Mouse (Mus musculus): ENCODE data around the gene Dpy19l3.

Gene Dpy19l3

DNA sequence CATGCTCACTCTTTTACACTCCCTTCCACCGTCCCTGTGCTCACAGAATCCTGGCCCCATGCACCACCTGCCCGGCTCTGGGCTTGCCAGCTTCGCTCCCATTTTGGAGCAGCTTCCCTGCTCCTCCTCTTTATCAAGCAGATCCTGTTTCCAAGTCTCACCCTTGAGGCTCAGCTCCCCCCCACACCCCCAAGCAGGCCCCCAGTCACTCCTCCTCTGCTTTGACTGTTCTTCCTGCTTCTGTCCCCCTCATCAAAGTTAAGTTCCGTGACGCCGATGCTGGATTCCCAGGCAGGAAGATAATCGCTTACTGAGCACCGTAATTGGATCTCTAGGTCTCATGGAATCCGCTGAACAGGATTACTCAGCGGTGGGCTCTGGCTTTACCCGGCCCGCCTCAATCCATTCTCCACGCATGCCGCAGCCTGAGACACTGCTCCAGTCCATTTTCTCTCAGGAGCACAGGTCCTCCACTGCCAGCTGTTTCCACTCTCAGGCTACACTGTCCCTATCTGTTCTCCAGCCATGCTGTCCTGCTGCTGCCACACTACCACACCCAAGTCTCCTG, 6.8 kb downstream of the Dpy19l3 start:
- peak; percentile 42 for DNase-seq (ENCODE audit: low spot score)

DNA sequence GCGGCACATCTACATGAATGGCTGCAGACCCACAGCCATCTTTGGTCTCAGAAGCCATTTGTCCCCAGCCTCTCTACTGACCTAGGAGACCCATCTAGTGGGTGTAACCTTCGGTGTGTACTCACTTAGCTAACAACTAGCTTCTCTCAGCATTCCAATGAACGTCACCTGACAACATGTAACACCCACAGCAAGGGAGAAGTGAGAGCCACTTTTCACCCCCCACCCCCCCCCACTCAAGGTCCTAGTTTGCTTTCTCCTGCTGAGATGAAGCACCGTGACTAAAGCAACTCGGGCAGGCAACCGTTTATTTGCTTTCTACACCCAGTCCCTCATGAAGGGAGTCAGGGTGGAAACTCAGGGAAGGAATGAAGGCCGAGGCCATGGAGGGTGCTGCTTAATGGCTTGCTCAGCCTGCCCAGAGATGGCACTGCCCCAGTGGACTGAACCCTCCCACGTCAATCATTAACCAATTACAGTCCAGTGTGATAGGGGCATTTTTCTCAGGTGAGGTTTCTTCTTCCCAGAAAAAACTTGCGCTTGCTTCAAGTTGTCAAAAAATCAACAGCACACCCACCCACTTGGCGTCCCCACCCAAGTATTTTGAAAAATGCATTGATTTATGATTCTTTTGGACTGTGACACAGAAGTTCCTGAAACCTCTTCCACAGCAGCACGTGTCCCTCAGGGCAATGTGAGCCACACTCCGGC, 7.4 kb downstream of the Dpy19l3 start:
- no peak for DNase-seq (ENCODE audit: low spot score)

- peak; percentile 6 for DNase-seq (ENCODE audit: low spot score)
Measured at GRCm38 (mm10) chr7:35745281-35745702, 9.0 kb downstream of the Dpy19l3 start.

GRCm38 (mm10) chr7:35744771-35745170, 9.5 kb downstream of the Dpy19l3 start:
- DNase-seq (ENCODE audit: low spot score): no peak

GRCm38 (mm10) chr7:35742310-35742709, 11.9 kb downstream of the Dpy19l3 start:
- DNase-seq (ENCODE audit: low spot score): no peak

- DNase-seq (ENCODE audit: low spot score): no peak
Measured at GRCm38 (mm10) chr7:35741858-35742257, 12.4 kb downstream of the Dpy19l3 start.

GRCm38 (mm10) chr7:35740489-35741230, 13.6 kb downstream of the Dpy19l3 start:
- peak; percentile 56 for DNase-seq (ENCODE audit: low spot score)

- no peak for DNase-seq (ENCODE audit: low spot score)
Measured at GRCm38 (mm10) chr7:35738871-35739270, 15.4 kb downstream of the Dpy19l3 start.

DNA sequence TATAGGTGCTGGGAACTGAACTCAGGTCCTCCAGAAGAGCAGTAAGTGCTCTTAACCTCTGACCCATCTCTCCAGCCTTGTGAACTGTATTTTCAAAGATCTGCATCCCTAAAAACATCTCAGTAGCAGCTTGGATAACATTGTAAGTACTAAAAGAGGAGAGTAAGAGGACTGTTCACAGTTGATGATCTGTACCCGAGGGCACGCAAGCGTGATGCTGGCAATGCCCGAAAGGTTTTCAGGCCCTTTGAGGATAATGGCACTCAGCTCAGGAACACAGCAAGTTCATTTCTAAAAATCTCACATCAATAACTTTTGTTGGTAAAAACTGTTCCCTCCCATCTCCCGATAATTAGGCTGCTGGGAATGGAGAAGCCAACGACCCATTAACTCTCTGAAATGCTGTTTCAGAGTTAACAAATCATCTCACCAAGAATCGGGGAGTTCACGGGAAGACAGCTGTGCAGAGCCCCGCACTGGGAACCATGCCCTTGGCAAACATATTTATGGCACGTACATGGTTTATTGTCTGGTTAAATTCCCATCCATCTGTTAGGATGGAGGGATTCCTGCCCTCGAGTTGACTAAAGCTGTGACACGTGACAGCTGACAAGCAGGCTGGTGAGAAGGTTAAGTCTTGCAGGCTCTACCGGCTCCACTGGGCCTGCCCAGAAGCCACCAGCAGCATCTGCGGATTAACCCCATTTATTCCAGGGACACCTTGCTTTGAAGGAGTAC, 20.8 kb downstream of the Dpy19l3 start:
- no peak for DNase-seq (ENCODE audit: low spot score)

DNA sequence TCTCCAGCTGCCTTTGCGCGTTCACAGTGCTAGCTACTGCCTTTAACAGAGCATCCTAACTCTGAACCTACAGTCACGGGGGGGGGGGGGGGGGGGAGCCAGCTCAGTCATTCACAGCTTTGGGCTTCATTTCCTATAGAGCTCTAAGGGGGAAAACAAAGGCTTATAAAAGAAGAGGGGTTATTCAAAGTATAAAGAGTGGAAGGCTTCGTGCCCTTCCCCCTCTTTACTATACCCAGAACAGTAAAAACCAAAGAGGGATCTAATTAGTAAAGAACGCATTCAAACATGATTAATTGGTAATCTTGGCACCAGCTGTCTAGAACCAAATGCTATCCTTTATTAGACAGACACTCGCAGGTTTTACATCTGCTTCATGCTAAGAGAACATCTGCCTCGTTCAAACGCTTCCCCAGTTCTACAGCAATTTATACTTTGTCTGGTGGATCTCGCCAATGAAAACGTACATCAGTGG, 21.6 kb downstream of the Dpy19l3 start:
- DNase-seq (ENCODE audit: low spot score): no peak

DNA sequence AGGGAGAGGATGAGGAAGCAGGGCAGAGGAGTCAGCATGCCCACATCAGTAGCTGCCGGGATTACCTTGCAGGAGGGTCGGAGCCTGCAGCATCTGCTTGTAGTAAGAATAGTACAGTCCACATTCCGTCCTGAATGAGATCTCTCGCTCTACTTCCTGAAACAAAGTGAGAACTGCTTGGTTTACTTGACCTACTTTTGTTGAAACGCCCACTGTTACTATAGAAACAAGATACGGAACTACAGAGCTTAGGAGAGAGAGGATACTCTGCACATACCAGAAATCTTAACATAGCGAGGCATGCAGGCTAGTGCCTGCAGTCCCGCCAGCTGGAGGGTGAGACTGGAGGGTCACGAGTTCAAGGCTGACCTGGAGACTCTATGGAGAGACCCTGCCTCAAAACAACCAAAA, 24.6 kb downstream of the Dpy19l3 start:
- no peak for DNase-seq (ENCODE audit: low spot score)

- DNase-seq (ENCODE audit: low spot score): no peak
Measured at GRCm38 (mm10) chr7:35728376-35728775, 25.9 kb downstream of the Dpy19l3 start.

DNA sequence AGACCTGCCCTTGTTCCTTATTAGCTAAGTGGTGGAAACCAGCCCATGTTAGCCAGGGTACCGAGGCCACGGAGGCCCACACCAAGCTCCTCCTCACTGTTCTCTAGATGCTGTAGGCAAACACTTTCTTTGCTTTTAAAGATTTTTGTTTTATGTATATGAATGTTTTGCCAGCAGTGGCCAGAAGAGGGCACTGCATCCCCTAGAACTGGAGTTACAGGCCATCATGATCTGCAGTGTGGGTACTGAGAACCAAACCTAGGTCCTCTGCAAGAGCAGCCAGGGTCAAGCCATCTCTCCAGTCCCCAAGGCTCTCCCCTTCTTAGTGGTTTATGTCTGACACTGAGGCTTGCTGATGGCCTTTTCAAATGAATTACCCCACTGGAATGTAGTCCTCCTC, 31.2 kb downstream of the Dpy19l3 start:
- no peak for DNase-seq (ENCODE audit: low spot score)

- no peak for DNase-seq (ENCODE audit: low spot score)
Measured at GRCm38 (mm10) chr7:35718421-35719178, 35.7 kb downstream of the Dpy19l3 start.

GRCm38 (mm10) chr7:35710366-35710765, 43.9 kb downstream of the Dpy19l3 start:
- DNase-seq (ENCODE audit: low spot score): no peak

- peak; percentile 27 for DNase-seq (ENCODE audit: low spot score)
Measured at GRCm38 (mm10) chr7:35708101-35708500, 46.2 kb downstream of the Dpy19l3 start.

DNA sequence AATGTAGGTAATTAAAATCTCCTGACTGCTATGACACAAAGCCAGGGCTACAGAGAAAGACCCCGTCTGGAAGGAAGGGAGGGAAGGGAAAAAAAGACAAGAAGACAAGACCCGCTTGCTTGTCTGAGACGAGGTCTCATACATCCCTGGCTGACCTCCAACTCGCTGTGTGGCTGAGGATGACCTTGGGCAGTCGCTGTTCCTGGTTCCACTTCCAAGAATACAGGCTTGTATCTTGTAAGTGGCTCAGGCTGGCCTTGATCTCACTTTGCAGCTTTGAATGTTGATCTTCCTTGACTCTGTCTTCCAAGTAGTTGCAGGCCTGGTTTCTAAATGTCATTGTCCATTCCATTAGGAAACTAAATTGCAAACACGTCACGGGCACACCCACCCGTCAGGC, 55.2 kb downstream of the Dpy19l3 start:
- DNase-seq (ENCODE audit: low spot score): no peak

- DNase-seq (ENCODE audit: low spot score): no peak
Measured at GRCm38 (mm10) chr7:35698073-35698472, 56.2 kb downstream of the Dpy19l3 start.

DNA sequence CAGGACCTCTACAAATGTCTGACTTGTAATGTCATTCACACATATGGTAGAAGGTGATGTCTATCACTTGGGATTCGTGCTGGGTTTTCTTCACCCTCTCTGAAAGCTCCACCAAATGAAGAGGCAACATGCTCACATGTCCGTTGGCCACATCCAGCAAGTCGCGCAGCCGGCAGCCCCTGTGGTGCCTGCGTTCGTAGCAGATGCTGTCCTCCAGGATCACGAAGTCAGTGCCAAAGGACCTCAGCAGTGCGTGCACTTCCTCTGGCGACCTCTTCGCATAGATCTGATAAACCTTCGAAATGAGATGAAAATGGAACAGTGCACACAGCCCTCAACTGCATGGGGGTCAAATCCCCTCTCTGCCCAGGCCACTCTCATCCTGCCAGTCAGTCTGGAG, 61.6 kb downstream of the Dpy19l3 start:
- no peak for DNase-seq (ENCODE audit: low spot score)

DNA sequence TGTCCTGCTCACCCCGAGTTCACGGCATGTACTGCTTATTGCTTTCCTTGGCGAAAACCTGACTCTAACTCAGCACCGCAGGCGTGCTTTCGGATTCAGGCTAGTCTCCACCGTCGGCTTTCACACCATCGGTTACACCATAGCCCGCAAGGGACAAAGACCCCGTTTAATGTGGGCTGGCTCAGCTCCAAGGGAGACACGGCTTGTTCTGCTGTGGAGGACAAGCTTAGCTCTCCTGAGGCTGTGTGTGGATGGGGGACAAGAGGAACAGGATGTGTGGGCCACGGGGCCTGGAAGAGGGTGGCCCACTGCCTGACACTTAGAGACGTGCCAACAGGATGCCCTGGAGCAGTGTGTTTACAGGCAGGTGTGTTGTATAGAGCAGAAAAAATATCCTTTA, 62.1 kb downstream of the Dpy19l3 start:
- DNase-seq (ENCODE audit: low spot score): no peak

DNA sequence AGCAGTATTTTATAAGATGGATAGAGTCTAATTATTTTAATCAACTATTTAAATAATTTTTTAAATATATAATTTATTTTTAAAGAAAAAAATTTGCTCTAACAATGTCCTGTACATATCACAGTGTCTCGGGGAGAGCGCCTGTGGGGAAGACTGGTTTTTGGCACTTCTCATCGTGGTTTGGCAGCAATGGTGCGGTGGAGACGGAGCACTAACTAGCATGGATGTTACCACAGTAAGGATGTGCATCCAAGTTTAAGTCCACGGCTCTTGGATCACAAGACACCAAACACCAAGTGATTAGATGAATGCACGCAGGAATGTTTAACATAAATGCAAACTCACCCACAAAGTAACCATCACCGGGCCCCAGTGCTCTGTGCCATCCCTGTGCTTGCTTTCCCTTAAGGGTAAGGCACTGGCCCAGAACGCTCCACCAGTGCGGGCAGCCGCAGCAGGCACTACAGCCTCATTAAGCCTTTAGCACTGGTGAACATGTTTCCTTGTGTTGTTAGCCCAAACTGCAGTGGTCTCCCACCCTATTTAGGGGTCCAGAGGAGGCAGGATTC, 65.4 kb downstream of the Dpy19l3 start:
- no peak for DNase-seq (ENCODE audit: low spot score)
